Mouse (Mus musculus) megakaryocyte, embryonic 14.5 days (primary cell): ENCODE measurements around the gene Grip1.

Experiments
- FLI1 ChIP-seq: IDR thresholded peaks from 2 replicates; pipeline ENCODE4 v1.6.1; 2012; ENCODE audit warnings: low read length, inconsistent platforms, mixed read lengths
- GATA1 ChIP-seq: IDR thresholded peaks from 3 replicates; pipeline ENCODE4 v1.6.1; 2012; ENCODE audit warnings: mixed read lengths, low read length, inconsistent platforms, borderline replicate concordance

- TF ChIP-seq GATA1 (no peak), FLI1 (no peak)
Observed at GRCm38 (mm10) chr10:119490831-119491230, 37.2 kb downstream of the Grip1 start.
